19 mouse cellular contexts compared by ENCODE assay signal in the genomic region with DNA sequence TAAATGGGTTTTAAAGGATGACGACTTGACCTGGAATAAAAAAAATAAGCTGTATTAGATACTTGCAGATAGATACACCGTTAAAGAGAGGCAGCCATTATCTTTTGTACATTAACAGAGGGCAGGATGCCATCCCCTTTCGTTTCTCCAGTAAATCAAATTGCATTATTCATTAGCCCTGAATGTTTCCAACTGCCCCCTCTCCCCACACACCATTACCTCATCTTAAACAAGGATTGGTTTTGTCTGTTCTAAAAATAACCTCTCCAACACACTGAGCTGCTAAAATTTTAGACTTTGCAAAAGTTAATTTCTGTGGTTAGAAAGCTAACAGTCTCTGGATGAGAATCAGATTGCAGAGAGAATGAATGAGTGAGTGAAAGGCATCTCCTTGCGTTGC.
"Had no signal": no experiment of that assay in that cellular context is flagged by ENCODE, and none has a peak within 500 bp of the region (broad histone marks: within the 10 kb centered on the region; RNA-seq: fewer than 3 reads in every experiment).

No protein-coding gene starts in this region.

- H3K4me1 ChIP-seq: liver, embryonic 13.5 days; midbrain, embryonic 12.5 days; neural tube, embryonic 13.5 days had no signal

- H3K27ac ChIP-seq: kidney, postnatal 0 days; left cerebral cortex, adult 2 months; liver, embryonic 13.5 days; midbrain, embryonic 12.5 days; neural tube, embryonic 13.5 days; stomach, postnatal 0 days had no signal

- H3K36me3 ChIP-seq: liver, embryonic 13.5 days; midbrain, embryonic 12.5 days; neural tube, embryonic 13.5 days had no signal

- H3K27me3 ChIP-seq: liver, embryonic 13.5 days; midbrain, embryonic 12.5 days; neural tube, embryonic 13.5 days had no signal

- H3K4me3 ChIP-seq: left cerebral cortex, adult 2 months; liver, embryonic 13.5 days; midbrain, embryonic 12.5 days; myocyte; neural tube, embryonic 13.5 days had no signal

- H3K4me2 ChIP-seq: liver, embryonic 13.5 days; midbrain, embryonic 12.5 days; neural tube, embryonic 13.5 days had no signal

- ATAC-seq: midbrain, embryonic 16.5 days had no signal

- DNase-seq: kidney, postnatal 36 days; layer of hippocampus, postnatal 36 days; liver, embryonic 13.5 days; lung, adult 2 months; lung, postnatal 14 days; lung, postnatal 4 days; retina, postnatal 1 day; right cerebral cortex, postnatal 14 days; right cerebral cortex, postnatal 4 days; thymus, adult 2 months; thymus, postnatal 14 days; thymus, postnatal 4 days had no signal

- H3K9me3 ChIP-seq: liver, embryonic 13.5 days; midbrain, embryonic 12.5 days; neural tube, embryonic 13.5 days had no signal

- H3K9ac ChIP-seq: liver, embryonic 13.5 days; midbrain, embryonic 12.5 days; neural tube, embryonic 13.5 days had no signal
